Mouse (Mus musculus) embryonic facial prominence, embryonic 14.5 days (tissue): ENCODE data around the gene Phlda1. TPM values are rescaled to one million over a fixed set of nuclear protein-coding genes. Genes with fewer than 3 reads are reported as not detected.

Experiments used
- ATAC-seq: fragments of 200-750 bp; cut with Nextera tagmentation; 2 replicates; pipeline ENCODE4 v1.8.0; 2017; ENCODE audit warnings: low read depth, moderate number of reproducible peaks, moderate TSS enrichment
- DNase-seq: peaks from one replicate; pipeline ENCODE4 v3.0.0-alpha.2; 2015; ENCODE audit warnings: low spot score
- H3K27ac ChIP-seq: fragments of 300-500 bp; sonication (generic); replicated peaks from 2 replicates; pipeline ENCODE4 v1.5.1; 2014; ENCODE audit warnings: low read depth, mild to moderate bottlenecking, low read length, moderate library complexity
- H3K27me3 ChIP-seq: fragments of 300-500 bp; sonication (generic); replicated peaks from 2 replicates; pipeline ENCODE4 v1.6.1; 2014; ENCODE audit warnings: low read length; ENCODE audit not compliant: control insufficient read depth, insufficient read depth
- H3K36me3 ChIP-seq: fragments of 300-500 bp; sonication (generic); 2 replicates; pipeline ENCODE4 v1.6.1; 2014; ENCODE audit warnings: low read length, mixed read lengths; ENCODE audit not compliant: control insufficient read depth, insufficient read depth
- H3K4me1 ChIP-seq: fragments of 300-500 bp; sonication (generic); 2 replicates; pipeline ENCODE4 v1.6.1; 2014; ENCODE audit warnings: antibody characterized with exemption, low read length; ENCODE audit not compliant: control insufficient read depth, insufficient read depth
- H3K4me2 ChIP-seq: fragments of 300-500 bp; sonication (generic); 2 replicates; pipeline ENCODE4 v1.6.1; 2014; ENCODE audit warnings: low read depth, mild to moderate bottlenecking, low read length, moderate library complexity, mixed read lengths
- H3K4me3 ChIP-seq: fragments of 300-500 bp; sonication (generic); 2 replicates; pipeline ENCODE4 v1.5.1; 2014; ENCODE audit warnings: low read depth, mild to moderate bottlenecking, low read length
- H3K9ac ChIP-seq: fragments of 300-500 bp; sonication (generic); 2 replicates; pipeline ENCODE4 v1.6.1; 2014; ENCODE audit warnings: low read depth, mild to moderate bottlenecking, low read length, moderate library complexity, mixed read lengths
- H3K9me3 ChIP-seq: fragments of 300-500 bp; sonication (generic); 2 replicates; pipeline ENCODE4 v1.6.1; 2016; ENCODE audit warnings: low read length; ENCODE audit not compliant: control insufficient read depth
- WGBS: fragments of 180-500 bp; shearing (Covaris S2); extraction: QIAGEN DNeasy Blood & Tissue Kit; methylation state at CpG from one replicate; pipeline ENCODE4 v1.1.7; 2014; 5-methylcytosine and 5-hydroxymethylcytosine counted together
- polyA plus RNA-seq: library from polyadenylated mRNA; unstranded; fragments of >200 nt; fragmentation: Nextera tagmentation; extraction: Ambion mirVana; gene quantifications from 2 replicates; pipeline ENCODE4 v1.2.1, GENCODE M21; 2014

Phlda1 gene
- polyA plus RNA-seq, 1 experiment from 2014 or later, result 36.2 TPM

- H3K27me3 ChIP-seq, result no peaks in the 10 kb centered on the region
- peak overlapping the region; percentile 96 for H3K4me2 ChIP-seq
- H3K9me3 ChIP-seq, result no peaks in the 10 kb centered on the region
- WGBS, result under 1% methylated on average over 37 of the region's 38 CpGs
- DNase-seq (peak; percentile 77), ATAC-seq (peak; percentile 9)
- no peaks in the 10 kb centered on the region for H3K36me3 ChIP-seq
- peaks cover 23% of the 10 kb centered on the region; the same call in 1 of the 2 replicates for H3K4me1 ChIP-seq
- H3K27ac ChIP-seq, result peak overlapping the region; percentile 91
- peak overlapping the region; percentile 90 for H3K9ac ChIP-seq
- peak overlapping the region; percentile 83 for H3K4me3 ChIP-seq
These were observed 1.6 kb downstream of the Phlda1 start for GRCm38 (mm10) chr10:111507460-111508211.

DNA sequence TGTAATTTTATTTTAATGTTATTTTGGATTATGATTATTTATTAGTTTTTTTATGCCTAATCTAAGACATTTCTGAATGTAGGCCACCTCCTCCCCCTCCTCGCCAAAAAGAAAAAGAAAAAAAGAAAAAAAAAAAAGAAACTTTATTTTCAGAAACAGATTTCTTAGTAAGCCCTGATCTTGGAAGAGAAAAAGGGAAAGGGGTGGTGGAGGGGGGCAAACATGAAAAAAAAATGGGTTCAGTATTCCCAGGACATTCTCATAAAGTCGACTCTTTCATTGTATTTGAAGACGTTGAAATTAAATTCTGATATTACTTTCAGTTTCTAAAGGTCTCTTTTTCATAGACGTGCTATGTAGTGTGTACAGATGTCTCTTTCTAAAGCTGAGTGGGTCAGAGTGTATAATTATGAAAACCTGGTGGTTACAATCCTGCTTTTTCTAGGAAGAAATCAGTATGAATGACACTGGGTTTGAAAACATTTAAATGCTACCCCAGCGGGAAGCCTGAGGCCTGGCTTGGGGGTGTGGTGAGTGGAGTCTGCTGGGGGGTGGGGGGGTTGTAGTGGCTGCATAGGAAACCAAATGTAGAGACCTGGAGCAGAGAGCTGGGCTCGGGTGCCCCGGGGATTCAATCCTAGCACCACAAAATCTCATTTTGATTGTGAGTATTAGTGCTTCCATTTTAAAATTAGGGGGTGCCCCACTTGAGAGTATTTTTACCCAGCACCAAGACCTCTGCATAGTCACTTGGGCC lies 2.4 kb downstream of the Phlda1 start:
- peak overlapping the region; percentile 91 for H3K27ac ChIP-seq
- H3K4me3 ChIP-seq, result peak overlapping the region; percentile 83
- 8% methylated on average over 7 of the region's 7 CpGs for WGBS
- no peaks in the 10 kb centered on the region for H3K36me3 ChIP-seq
- H3K4me1 ChIP-seq, result peaks cover 21% of the 10 kb centered on the region; the same call in 1 of the 2 replicates
- H3K9me3 ChIP-seq, result no peaks in the 10 kb centered on the region
- no peak for DNase-seq
- H3K4me2 ChIP-seq, result peak overlapping the region; percentile 96
- H3K9ac ChIP-seq, result peak overlapping the region; percentile 90
- no peaks in the 10 kb centered on the region for H3K27me3 ChIP-seq
- ATAC-seq, result no peak

GRCm38 (mm10) chr10:111509103-111509784 lies 3.2 kb downstream of the Phlda1 start:
- Histone ChIP-seq H3K4me2 (peak overlapping the region; percentile 96), H3K27ac (peak overlapping the region; percentile 91; the same call in 1 of the 2 replicates), H3K27me3 (no peaks in the 10 kb centered on the region), H3K9me3 (no peaks in the 10 kb centered on the region), H3K9ac (peak overlapping the region; percentile 90), H3K4me3 (peak overlapping the region; percentile 83), H3K4me1 (peaks cover 18% of the 10 kb centered on the region; the same call in 1 of the 2 replicates), H3K36me3 (no peaks in the 10 kb centered on the region)
- 16% methylated on average over 8 of the region's 8 CpGs for WGBS
- ATAC-seq (no peak), DNase-seq (no peak)

- Histone ChIP-seq H3K27ac (0 out of 2 replicates have a peak overlapping the region, but pooled peaks have one; percentile 1), H3K4me3 (0 out of 2 replicates have a peak overlapping the region, but pooled peaks have one; percentile 83), H3K27me3 (no peaks in the 10 kb centered on the region), H3K36me3 (no peaks in the 10 kb centered on the region), H3K9ac (no peak overlapping the region), H3K4me2 (peak overlapping the region; percentile 96; the same call in 1 of the 2 replicates), H3K9me3 (no peaks in the 10 kb centered on the region), H3K4me1 (peaks cover 18% of the 10 kb centered on the region)
- 62% methylated on average over 7 of the region's 7 CpGs for WGBS
- DNase-seq (no peak), ATAC-seq (no peak)
These were observed 3.9 kb downstream of the Phlda1 start for GRCm38 (mm10) chr10:111509981-111510380.

DNA sequence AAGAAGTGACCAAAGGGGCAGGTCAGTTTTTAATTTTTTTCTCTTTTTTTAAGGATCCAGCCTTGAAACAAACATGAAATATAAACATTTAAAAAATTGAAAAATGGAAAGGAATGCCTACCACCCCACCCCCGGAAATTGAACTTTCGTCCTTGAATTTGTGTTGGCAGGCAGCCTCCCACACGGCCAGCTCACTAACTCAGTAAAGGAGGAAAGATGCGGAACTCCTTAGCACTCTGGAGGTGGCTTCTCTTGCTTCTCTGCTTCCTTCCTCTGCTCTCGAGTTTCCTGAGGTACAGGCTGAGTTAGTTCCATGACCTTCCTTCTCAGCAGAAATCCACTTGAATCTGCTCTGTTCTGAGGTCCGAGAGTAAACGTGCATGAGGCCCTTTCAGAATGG lies 4.7 kb downstream of the Phlda1 start:
- H3K9ac ChIP-seq, result no peak overlapping the region
- H3K4me2 ChIP-seq, result no peak overlapping the region
- H3K4me3 ChIP-seq, result no peak overlapping the region
- H3K36me3 ChIP-seq, result no peaks in the 10 kb centered on the region
- H3K27me3 ChIP-seq, result no peaks in the 10 kb centered on the region
- H3K27ac ChIP-seq, result no peak overlapping the region
- H3K9me3 ChIP-seq, result no peaks in the 10 kb centered on the region
- 39% methylated on average over 7 of the region's 7 CpGs for WGBS
- ATAC-seq, result no peak
- DNase-seq, result no peak
- H3K4me1 ChIP-seq, result peaks cover 17% of the 10 kb centered on the region

GRCm38 (mm10) chr10:111512036-111512568 lies 6.0 kb downstream of the Phlda1 start:
- DNase-seq (no peak), ATAC-seq (no peak)
- no peak overlapping the region for H3K4me2 ChIP-seq
- H3K4me3 ChIP-seq, result no peak overlapping the region
- H3K9me3 ChIP-seq, result no peaks in the 10 kb centered on the region
- peaks cover 25% of the 10 kb centered on the region for H3K4me1 ChIP-seq
- H3K9ac ChIP-seq, result no peak overlapping the region
- H3K36me3 ChIP-seq, result no peaks in the 10 kb centered on the region
- H3K27me3 ChIP-seq, result no peaks in the 10 kb centered on the region
- no peak overlapping the region for H3K27ac ChIP-seq
- WGBS, result 72% methylated on average over 10 of the region's 10 CpGs

GRCm38 (mm10) chr10:111514282-111514885 lies 8.3 kb downstream of the Phlda1 start:
- H3K9me3 ChIP-seq, result no peaks in the 10 kb centered on the region
- DNase-seq, result no peak
- ATAC-seq, result no peak
- no peak overlapping the region for H3K4me3 ChIP-seq
- H3K9ac ChIP-seq, result no peak overlapping the region
- no peak overlapping the region for H3K4me2 ChIP-seq
- peaks cover 15% of the 10 kb centered on the region for H3K4me1 ChIP-seq
- no peaks in the 10 kb centered on the region for H3K27me3 ChIP-seq
- 94% methylated on average over 5 of the region's 5 CpGs for WGBS
- H3K36me3 ChIP-seq, result no peaks in the 10 kb centered on the region
- no peak overlapping the region for H3K27ac ChIP-seq
